Mouse (Mus musculus) CH12.LX (cell line): ENCODE measurements around the gene Fkbp3. TPM values are rescaled to one million over a fixed set of nuclear protein-coding genes. Genes with fewer than 3 reads are reported as not detected.

Source experiments
- DNase-seq: peaks from one replicate; pipeline ENCODE4 v3.0.0-alpha.2; 2013; ENCODE audit errors: extremely low read depth
- H3K27ac ChIP-seq: 2 replicates; pipeline ENCODE4 v1.5.1; 2012; ENCODE audit warnings: low read depth, mild to moderate bottlenecking, control low read depth, moderate library complexity; ENCODE audit not compliant: insufficient read depth
- H3K27me3 ChIP-seq: replicated peaks from 2 replicates; pipeline ENCODE3; 2012; ENCODE audit warnings: inconsistent platforms
- H3K36me3 ChIP-seq, 2 experiments: replicated peaks in 1 of 2; 2 replicates each; pipeline versions ENCODE3 to v1.6.1; 2012; ENCODE audit warnings: inconsistent platforms in 1 of 2, low read length in 1 of 2, mild to moderate bottlenecking in 1 of 2, mixed read lengths in 1 of 2, moderate library complexity in 1 of 2; ENCODE audit not compliant: control insufficient read depth in 1 of 2, insufficient read depth in 1 of 2
- H3K4me1 ChIP-seq, 2 experiments: 2 replicates each; pipeline ENCODE4 v1.6.1; 2012; ENCODE audit warnings: inconsistent platforms in 1 of 2, moderate library complexity in 1 of 2; ENCODE audit not compliant: insufficient read depth in 2 of 2, control insufficient read depth in 1 of 2
- H3K4me2 ChIP-seq: 2 replicates; pipeline ENCODE4 v1.6.1; 2012; ENCODE audit warnings: low read depth, mild to moderate bottlenecking, control low read depth; ENCODE audit not compliant: poor library complexity, insufficient read depth, severe bottlenecking
- H3K4me3 ChIP-seq, 3 experiments: fragments of 150-350 bp in 1 of 3; sonication (generic) in 1 of 3; replicated peaks in 1 of 3; 2 replicates each; pipeline versions ENCODE3 to v1.5.1; 2011 to 2012; ENCODE audit warnings: low read depth in 2 of 3, low read length in 2 of 3, mild to moderate bottlenecking in 2 of 3, moderate library complexity in 2 of 3, control low read depth in 1 of 3, improper control_type of control experiment in 1 of 3, inconsistent platforms in 1 of 3, mixed read lengths in 1 of 3; ENCODE audit not compliant: poor library complexity in 1 of 3
- H3K79me2 ChIP-seq: replicated peaks from 2 replicates; pipeline ENCODE4 v1.6.1; 2012; ENCODE audit warnings: mild to moderate bottlenecking, moderate library complexity; ENCODE audit not compliant: control insufficient read depth, poor library complexity, insufficient read depth, severe bottlenecking; ENCODE audit errors: extremely low read depth
- H3K9ac ChIP-seq: 2 replicates; pipeline ENCODE4 v1.6.1; 2012; ENCODE audit warnings: low read depth, mild to moderate bottlenecking, control low read depth, moderate library complexity; ENCODE audit not compliant: insufficient read depth
- H3K9me3 ChIP-seq: replicated peaks from 2 replicates; pipeline ENCODE3; 2012; ENCODE audit warnings: low read length, inconsistent platforms, mixed read lengths
- E2F4 ChIP-seq: IDR thresholded peaks from 2 replicates; pipeline ENCODE4 v1.6.1; 2011; ENCODE audit warnings: low read depth, low read length, improper control_type of control experiment; ENCODE audit not compliant: insufficient replicate concordance
- EP300 ChIP-seq: IDR thresholded peaks from 2 replicates; pipeline ENCODE4 v1.6.1; 2011; ENCODE audit warnings: low read length, improper control_type of control experiment
- JUND ChIP-seq: conservative IDR thresholded peaks from 2 replicates; pipeline ENCODE4 v1.6.1; 2011; ENCODE audit warnings: low read depth, low read length, improper control_type of control experiment
- MAFK ChIP-seq: IDR thresholded peaks from 2 replicates; pipeline ENCODE4 v1.6.1; 2011; ENCODE audit warnings: low read length, improper control_type of control experiment; ENCODE audit not compliant: insufficient replicate concordance
- MAX ChIP-seq: IDR thresholded peaks from 2 replicates; pipeline ENCODE4 v1.6.1; 2011; ENCODE audit warnings: low read length, improper control_type of control experiment
- MXI1 ChIP-seq: IDR thresholded peaks from 2 replicates; pipeline ENCODE4 v1.6.1; 2011; ENCODE audit warnings: mild to moderate bottlenecking, low read depth, low read length, improper control_type of control experiment
- POLR2A ChIP-seq: IDR thresholded peaks from 2 replicates; pipeline ENCODE4 v1.6.1; 2011; ENCODE audit warnings: low read depth, mild to moderate bottlenecking, improper control_type of control experiment, low read length
- POLR2AphosphoS2 ChIP-seq: IDR thresholded peaks from 2 replicates; pipeline ENCODE4 v1.6.1; 2011; ENCODE audit warnings: low read depth, low read length, improper control_type of control experiment
- RCOR1 ChIP-seq: conservative IDR thresholded peaks from 2 replicates; pipeline ENCODE4 v1.6.1; 2012; ENCODE audit warnings: low read depth, mild to moderate bottlenecking, inconsistent platforms, low read length, improper control_type of control experiment
- TBP ChIP-seq: conservative IDR thresholded peaks from 2 replicates; pipeline ENCODE4 v1.6.1; 2011; ENCODE audit warnings: low read depth, low read length, improper control_type of control experiment
- UBTF ChIP-seq: IDR thresholded peaks from 2 replicates; pipeline ENCODE4 v1.6.1; 2012; ENCODE audit warnings: low read depth, mild to moderate bottlenecking, inconsistent platforms, low read length, improper control_type of control experiment, moderate library complexity
- USF1 ChIP-seq: IDR thresholded peaks from 2 replicates; pipeline ENCODE4 v1.6.1; 2014; ENCODE audit warnings: low read depth, mild to moderate bottlenecking, inconsistent platforms, low read length, improper control_type of control experiment
- USF2 ChIP-seq: conservative IDR thresholded peaks from 2 replicates; pipeline ENCODE4 v1.6.1; 2011; ENCODE audit warnings: low read depth, low read length, improper control_type of control experiment
- ZC3H11A ChIP-seq: IDR thresholded peaks from 2 replicates; pipeline ENCODE4 v1.6.1; 2012; ENCODE audit warnings: low read depth, mild to moderate bottlenecking, inconsistent platforms, low read length, improper control_type of control experiment
- ZKSCAN1 ChIP-seq: IDR thresholded peaks from 2 replicates; pipeline ENCODE4 v1.6.1; 2012; ENCODE audit warnings: low read depth, inconsistent platforms, low read length, improper control_type of control experiment, borderline replicate concordance
- ZNF384 ChIP-seq: IDR thresholded peaks from 2 replicates; pipeline ENCODE4 v1.6.1; 2012; ENCODE audit warnings: low read depth, low read length, improper control_type of control experiment, inconsistent platforms
- dilution Hi-C: fragments of 300-500 bp; cut with MboI; formaldehyde crosslinking; loops from 2 replicates; pipeline ENCODE4 v1.14.3; 2020; ENCODE audit warnings: low sequenced_read_pairs; ENCODE audit not compliant: extremely low pct_unique_long_range_greater_than_20kb, extremely low pct_ligation_motif_present
- in situ Hi-C: fragments of 300-500 bp; cut with MboI; formaldehyde crosslinking; loops from 3 replicates; pipeline ENCODE4 v1.14.3; 2019; ENCODE audit warnings: low sequenced_read_pairs, low pct_ligation_motif_present, low pct_unique_long_range_greater_than_20kb, mixed read lengths
- polyA plus RNA-seq: library from polyadenylated mRNA; unstranded; fragments of >175 nt; gene quantifications from 2 replicates; pipeline ENCODE4 v1.2.1, GENCODE M21; 2012; ENCODE audit warnings: low read depth; ENCODE audit not compliant: insufficient read length
- total RNA-seq, 2 experiments: library from RNA; depleted of rRNA; stranded (reverse); fragments of 300-350 nt in 1 of 2; fragments of >200 nt in 1 of 2; gene quantifications; 2 replicates each; pipeline ENCODE4 v1.2.3; 2012 to 2014

Fkbp3 gene
- total and polyA plus RNA-seq, 3 experiments: 265 to 518 (median 350) TPM

- Histone ChIP-seq H3K9me3 (no peaks in the 10 kb centered on the region), H3K79me2 (peaks cover 15% of the 10 kb centered on the region; the same call in 1 of the 2 replicates), H3K27me3 (no peaks in the 10 kb centered on the region), H3K9ac (no peak overlapping the region), H3K36me3 (peaks cover 39 to 84% of the 10 kb centered on the region in 2 experiments), H3K4me1 (no peaks in the 10 kb centered on the region), H3K4me2 (no peak overlapping the region), H3K4me3 (no peak overlapping the region), H3K27ac (no peak overlapping the region)
- TF ChIP-seq ZKSCAN1 (no peak), UBTF (no peak), ZC3H11A (no peak), USF2 (no peak), POLR2AphosphoS2 (no peak), JUND (no peak), MAFK (no peak), EP300 (no peak), TBP (no peak)
- no peak for DNase-seq
- in situ Hi-C loops: no loop called here
- dilution Hi-C loops: no loop called here
These were observed 15.6 kb downstream of the Fkbp3 start for GRCm38 (mm10) chr12:65058203-65058602.

DNA sequence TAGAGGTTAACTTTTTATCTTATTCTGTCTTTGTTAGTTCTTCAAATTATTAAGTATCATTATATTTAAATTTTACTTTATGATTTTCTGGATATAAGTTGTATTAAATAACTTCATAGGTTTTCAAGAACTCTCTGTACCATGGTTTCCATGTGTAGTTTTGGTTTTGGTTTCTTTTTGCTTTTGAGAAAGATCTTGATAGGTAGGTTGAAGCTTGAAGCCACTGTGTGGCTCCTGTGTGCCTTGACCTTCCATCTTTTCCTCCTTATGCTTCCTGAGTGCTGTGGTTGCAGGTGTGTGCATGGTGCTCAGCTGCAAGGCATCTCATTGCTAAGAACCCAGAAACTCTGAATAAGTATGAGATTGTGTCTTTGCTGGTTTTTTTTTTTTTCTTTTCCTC, 25.0 kb downstream of the Fkbp3 start:
- no peaks in the 10 kb centered on the region for H3K27me3 ChIP-seq
- H3K9me3 ChIP-seq: no peaks in the 10 kb centered on the region
- H3K27ac ChIP-seq: no peak overlapping the region
- peak overlapping the region; percentile 29; the same call in 1 of the 2 replicates for H3K4me2 ChIP-seq
- no peak overlapping the region for H3K4me3 ChIP-seq
- H3K9ac ChIP-seq: no peak overlapping the region
- peaks cover 0 to 2% of the 10 kb centered on the region in 2 experiments; a peak in 1 of 4 replicates for H3K4me1 ChIP-seq
- DNase-seq: no peak
- H3K79me2 ChIP-seq: peaks cover 30% of the 10 kb centered on the region
- dilution Hi-C loops: no loop called here
- H3K36me3 ChIP-seq: peaks cover 13 to 74% of the 10 kb centered on the region in 2 experiments
- in situ Hi-C loops: no loop called here
- TF ChIP-seq ZNF384: peak; percentile 23; the same call in 1 of the 2 replicates
- TF ChIP-seq E2F4: no peak
- no peak for TF ChIP-seq MAX
- TF ChIP-seq USF1: no peak
- no peak for TF ChIP-seq RCOR1
- TF ChIP-seq TBP: no peak
- TF ChIP-seq JUND: no peak
- TF ChIP-seq, all 38 proteins: peak for 1

DNA sequence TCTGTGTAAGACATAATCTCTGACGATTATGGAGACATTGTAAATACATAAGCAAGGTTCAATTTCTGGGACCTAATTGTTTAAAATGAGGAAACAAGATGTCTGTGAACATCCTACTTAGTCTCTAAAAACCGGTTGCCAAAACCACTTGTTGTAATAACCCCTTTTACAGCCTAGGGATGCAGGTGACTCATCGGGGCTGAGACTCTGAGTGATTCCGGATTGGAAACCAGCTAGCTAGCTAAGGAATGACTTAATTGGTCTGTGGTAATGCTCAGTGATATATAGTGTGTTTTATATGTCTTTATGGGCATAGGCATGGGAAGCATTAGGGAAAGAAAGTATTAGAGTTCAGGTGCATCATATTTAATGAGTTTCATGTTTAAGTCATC, 36.3 kb downstream of the Fkbp3 start:
- Histone ChIP-seq H3K27ac (no peak overlapping the region), H3K4me2 (peak overlapping the region; percentile 95), H3K27me3 (no peaks in the 10 kb centered on the region), H3K9me3 (no peaks in the 10 kb centered on the region), H3K79me2 (peaks cover 54% of the 10 kb centered on the region), H3K4me3 (peak overlapping the region; percentile 63 to 99 (median 85)), H3K9ac (peak overlapping the region; percentile 86), H3K36me3 (peaks cover 6 to 28% of the 10 kb centered on the region in 2 experiments), H3K4me1 (peaks cover 0 to 21% of the 10 kb centered on the region in 2 experiments; a peak in 2 of 4 replicates)
- peak; percentile 33 for DNase-seq
- in situ Hi-C loops (no loop called here), dilution Hi-C loops (no loop called here)
- TF ChIP-seq MXI1 (0 out of 2 replicates have a peak, but pooled peaks have one; percentile 12), POLR2A (no peak)
- TF ChIP-seq, all 38 proteins: peak for 1
